Mouse (Mus musculus): ENCODE results near the gene Noc2l. TPM values are rescaled to one million over a fixed set of nuclear protein-coding genes. Genes with fewer than 3 reads are reported as not detected.

Gene Noc2l
- polyA plus RNA-seq, 1 experiment from 2014 or later: 70.2 TPM

- no peaks in the 10 kb centered on the region for H3K36me3 ChIP-seq (ENCODE audit: insufficient read depth, low read length)
- ATAC-seq (ENCODE audit: low FRiP score, low TSS enrichment): peak; percentile 74
- no peak overlapping the region for H3K27ac ChIP-seq (ENCODE audit: low read length)
- peaks cover 11% of the 10 kb centered on the region for H3K4me1 ChIP-seq (ENCODE audit: insufficient read depth, low read length)
- WGBS: 2% methylated on average over 30 of the region's 30 CpGs
- peak overlapping the region; percentile 30 for H3K4me2 ChIP-seq (replicated peaks; ENCODE audit: low read depth, low read length)
- H3K4me3 ChIP-seq (ENCODE audit: low read length): peak overlapping the region; percentile 7
- no peak overlapping the region for H3K9ac ChIP-seq (replicated peaks; ENCODE audit: low read length)
- H3K27me3 ChIP-seq (ENCODE audit: insufficient read depth, low read length): peaks cover 27% of the 10 kb centered on the region
- H3K9me3 ChIP-seq (ENCODE audit: low read length): no peaks in the 10 kb centered on the region
Measured at GRCm38 (mm10) chr4:156254361-156255077, 18.7 kb downstream of the Noc2l start.

DNA sequence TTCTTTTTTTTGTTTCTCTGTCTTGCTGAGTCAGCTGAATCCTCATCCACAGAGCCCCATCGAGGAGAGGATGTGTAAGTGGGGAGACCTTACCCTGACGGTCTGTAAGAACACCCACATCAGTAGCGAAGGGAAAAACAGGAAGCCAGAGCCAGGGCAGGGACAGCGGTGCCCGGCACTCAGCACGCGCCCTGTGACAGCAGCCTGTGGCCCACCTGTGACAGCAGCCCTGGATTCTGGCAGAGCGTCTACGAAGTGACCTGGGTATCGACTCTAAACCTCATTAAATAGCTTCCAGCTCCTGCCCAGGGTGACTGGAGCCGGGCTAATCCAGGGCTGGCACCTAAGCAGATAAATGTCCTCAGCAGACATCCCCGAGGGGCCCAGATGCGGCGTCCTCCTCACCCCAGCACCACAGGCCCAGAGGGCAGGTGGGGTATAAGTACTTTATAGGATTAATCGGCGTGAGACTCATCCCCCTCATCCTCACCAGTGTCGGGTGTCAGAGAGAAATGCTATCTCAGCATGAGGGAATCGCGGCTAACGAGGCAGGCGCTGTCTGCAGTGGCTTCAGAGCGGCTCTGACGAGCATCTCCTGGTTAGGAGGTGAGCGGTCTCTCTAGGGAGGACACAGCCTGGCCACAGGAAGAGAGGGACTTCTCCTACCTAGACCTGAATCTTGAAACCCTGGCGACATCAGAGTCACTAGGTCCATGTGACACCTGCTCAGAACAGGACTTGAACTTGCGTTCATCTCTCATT, 19.4 kb downstream of the Noc2l start, which contains the start of gene Samd11:
TSS of gene Samd11 (minus strand) at position 580 of the 762 bp plus-strand sequence.
- H3K36me3 ChIP-seq (ENCODE audit: insufficient read depth, low read length): no peaks in the 10 kb centered on the region
- H3K4me3 ChIP-seq (ENCODE audit: low read length): peak within 1 kb of the TSS; percentile 7; the same call in 1 of the 2 replicates
- peak; percentile 55; the same call in 1 of the 2 replicates for ATAC-seq (ENCODE audit: low FRiP score, low TSS enrichment)
- peak within 1 kb of the TSS; percentile 30 for H3K4me2 ChIP-seq (replicated peaks; ENCODE audit: low read depth, low read length)
- peaks cover 11% of the 10 kb centered on the region for H3K4me1 ChIP-seq (ENCODE audit: insufficient read depth, low read length)
- H3K27ac ChIP-seq (ENCODE audit: low read length): no peak within 1 kb of the TSS
- H3K9me3 ChIP-seq (ENCODE audit: low read length): no peaks in the 10 kb centered on the region
- H3K27me3 ChIP-seq (ENCODE audit: insufficient read depth, low read length): peaks cover 27% of the 10 kb centered on the region
- WGBS: 5% methylated on average over 26 of the region's 26 CpGs
- no peak within 1 kb of the TSS for H3K9ac ChIP-seq (replicated peaks; ENCODE audit: low read length)

Small RNAs within 50 kb of the gene (microRNA-seq; reads per million reads assigned to microRNA genes)
- gene Mir7658: 1.1 reads per million

Other genes with a start within 250 kb of the Noc2l start
- gene B3galt6, start 243.4 kb upstream of the Noc2l start, polyA plus RNA-seq (2015; fragmentation: Nextera tagmentation; extraction: Ambion mirVana): 18.0 and 18.7 TPM in 2 replicates
- gene Sdf4, start 243.1 kb upstream of the Noc2l start, polyA plus RNA-seq (2015; fragmentation: Nextera tagmentation; extraction: Ambion mirVana): 173 and 182 TPM in 2 replicates
- gene Tnfrsf4, start 222.2 kb upstream of the Noc2l start, polyA plus RNA-seq (2015; fragmentation: Nextera tagmentation; extraction: Ambion mirVana): 0.90 and 1.2 TPM in 2 replicates
- gene Tnfrsf18, start 209.8 kb upstream of the Noc2l start, polyA plus RNA-seq (2015; fragmentation: Nextera tagmentation; extraction: Ambion mirVana): 1.3 and 2.5 TPM in 2 replicates
- 7.4 and 10.1 TPM in 2 replicates for gene Ttll10, start 176.6 kb upstream of the Noc2l start, polyA plus RNA-seq (2015; fragmentation: Nextera tagmentation; extraction: Ambion mirVana)
- gene 9430015G10Rik, start 126.0 kb upstream of the Noc2l start, polyA plus RNA-seq (2015; fragmentation: Nextera tagmentation; extraction: Ambion mirVana): 48.3 and 48.7 TPM in 2 replicates
- 0.19 and 0.32 TPM in 2 replicates for gene Rnf223, start 105.5 kb upstream of the Noc2l start, polyA plus RNA-seq (2015; fragmentation: Nextera tagmentation; extraction: Ambion mirVana)
- 109 and 111 TPM in 2 replicates for gene Agrn, start 38.5 kb upstream of the Noc2l start, polyA plus RNA-seq (2015; fragmentation: Nextera tagmentation; extraction: Ambion mirVana)
- 2.2 and 2.8 TPM in 2 replicates for gene Isg15, start 35.2 kb upstream of the Noc2l start, polyA plus RNA-seq (2015; fragmentation: Nextera tagmentation; extraction: Ambion mirVana)
- gene AW011738, start 32.7 kb upstream of the Noc2l start, polyA plus RNA-seq (2015; fragmentation: Nextera tagmentation; extraction: Ambion mirVana): 8.1 and 8.7 TPM in 2 replicates
- gene Perm1, start 20.1 kb upstream of the Noc2l start, polyA plus RNA-seq (2015; fragmentation: Nextera tagmentation; extraction: Ambion mirVana): 0.70 and 0.90 TPM in 2 replicates
- 22.3 and 24.1 TPM in 2 replicates for gene Plekhn1, start 1.2 kb upstream of the Noc2l start, polyA plus RNA-seq (2015; fragmentation: Nextera tagmentation; extraction: Ambion mirVana)
- 0.39 and 0.69 TPM in 2 replicates for gene Samd11, start 19.6 kb downstream of the Noc2l start, polyA plus RNA-seq (2015; fragmentation: Nextera tagmentation; extraction: Ambion mirVana)
- gene Vmn2r-ps159, start 95.1 kb downstream of the Noc2l start, polyA plus RNA-seq (2015; fragmentation: Nextera tagmentation; extraction: Ambion mirVana): not detected in 2 replicates

Data from kidney, embryonic 16.5 days (tissue).